Mouse (Mus musculus) brain, embryonic 14.5 days (tissue): ENCODE measurements at regions not wholly inside any gene's neighbourhood (a gene's known extent, or its start where the extent isn't known, plus 50 kb on each side); places are given as distances from the start of the nearest gene placed in this dataset.

ENCODE experiments used
- CTCF ChIP-seq: fragments of 200-500 bp; IDR thresholded peaks from 2 replicates; pipeline ENCODE4 v1.5.1; 2012; ENCODE audit warnings: inconsistent platforms, mild to moderate bottlenecking, moderate library complexity, borderline replicate concordance; ENCODE audit not compliant: insufficient read depth, insufficient read length; ENCODE audit errors: extremely low read depth
- POLR2A ChIP-seq: fragments of 200-500 bp; IDR thresholded peaks from 2 replicates; pipeline ENCODE4 v1.6.1; 2012; ENCODE audit warnings: mild to moderate bottlenecking, inconsistent platforms, borderline replicate concordance; ENCODE audit not compliant: poor library complexity, insufficient read depth, insufficient read length, severe bottlenecking; ENCODE audit errors: extremely low read depth

- no peak for TF ChIP-seq CTCF
- TF ChIP-seq POLR2A: no peak
Observed at GRCm38 (mm10) chr3:128911122-128911521, 288.6 kb upstream of the Pitx2 start.
